Mouse (Mus musculus) embryonic fibroblast, embryonic 13.5 days (primary cell): Measurements from ENCODE around the gene Npepps. TPM values are rescaled to one million over a fixed set of nuclear protein-coding genes. Genes with fewer than 3 reads are reported as not detected.

ENCODE experiments used
- H3K27ac ChIP-seq: 2 replicates; pipeline ENCODE4 v1.5.1; 2012; ENCODE audit warnings: low read length, control low read depth, inconsistent platforms; ENCODE audit not compliant: insufficient read depth
- H3K4me1 ChIP-seq: 2 replicates; pipeline ENCODE4 v1.6.1; 2011; ENCODE audit warnings: low read length; ENCODE audit not compliant: control insufficient read depth, insufficient read depth
- H3K4me3 ChIP-seq: 2 replicates; pipeline ENCODE4 v1.5.1; 2011; ENCODE audit warnings: mild to moderate bottlenecking, control low read depth, low read length; ENCODE audit not compliant: insufficient read depth
- CTCF ChIP-seq: IDR thresholded peaks from 2 replicates; pipeline ENCODE4 v1.5.1; 2011; ENCODE audit warnings: mild to moderate bottlenecking, control low read depth, low read length, moderate library complexity, borderline replicate concordance; ENCODE audit not compliant: insufficient read depth
- POLR2A ChIP-seq: IDR thresholded peaks from 2 replicates; pipeline ENCODE4 v1.6.1; 2011; ENCODE audit warnings: low read depth, mild to moderate bottlenecking, control low read depth, low read length, moderate library complexity
- polyA plus RNA-seq: library from polyadenylated mRNA; stranded (reverse); fragments of >200 nt; gene quantifications from 2 replicates; pipeline ENCODE4 v1.2.4, GENCODE M21; 2011; ENCODE audit warnings: low read depth; ENCODE audit not compliant: missing spikeins, insufficient read length

Npepps gene
- polyA plus RNA-seq, 1 experiment, result 137 TPM

DNA sequence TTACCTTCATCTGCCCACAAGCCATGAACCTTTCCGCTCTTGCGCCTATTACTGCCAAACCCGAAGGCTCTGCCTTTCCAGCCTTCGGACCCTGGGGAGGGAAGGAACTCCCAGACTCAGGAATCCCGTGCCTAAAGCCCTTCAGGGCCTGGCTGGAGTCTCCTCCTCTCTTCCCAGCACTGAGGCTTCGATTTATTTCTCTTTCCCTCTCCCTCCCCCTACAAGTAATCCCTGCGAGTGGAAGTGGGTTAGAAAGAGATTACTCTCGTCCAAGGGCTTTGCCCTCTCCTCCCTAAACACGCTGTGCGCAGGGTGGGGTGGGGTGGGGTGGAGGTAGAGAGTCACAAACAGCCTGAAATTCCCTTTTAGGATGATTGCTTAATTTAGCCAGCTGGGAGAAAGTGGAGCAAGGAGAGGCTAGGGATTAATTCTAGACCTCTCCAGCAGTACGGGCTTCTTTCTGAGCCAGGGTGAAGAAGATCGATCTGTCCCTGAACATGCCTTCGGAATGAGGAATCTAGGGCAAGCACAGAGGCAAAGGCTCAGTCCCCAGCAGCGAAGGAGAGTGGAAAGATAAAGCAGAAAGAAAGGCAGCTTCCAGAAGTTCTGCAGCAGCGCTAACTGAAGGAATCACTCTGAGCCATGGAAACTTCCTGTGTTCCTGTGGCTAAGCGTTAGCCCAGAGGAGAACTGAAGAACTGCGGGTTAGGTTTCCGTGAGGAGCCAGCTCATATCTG, 30.6 kb upstream of the Npepps start:
- no peaks in the 10 kb centered on the region for H3K4me1 ChIP-seq
- no peak for TF ChIP-seq CTCF
- TF ChIP-seq POLR2A, result peak; percentile 80
- H3K27ac ChIP-seq, result peak overlapping the region; percentile 100
- H3K4me3 ChIP-seq, result peak overlapping the region; percentile 9; the same call in 1 of the 2 replicates

DNA sequence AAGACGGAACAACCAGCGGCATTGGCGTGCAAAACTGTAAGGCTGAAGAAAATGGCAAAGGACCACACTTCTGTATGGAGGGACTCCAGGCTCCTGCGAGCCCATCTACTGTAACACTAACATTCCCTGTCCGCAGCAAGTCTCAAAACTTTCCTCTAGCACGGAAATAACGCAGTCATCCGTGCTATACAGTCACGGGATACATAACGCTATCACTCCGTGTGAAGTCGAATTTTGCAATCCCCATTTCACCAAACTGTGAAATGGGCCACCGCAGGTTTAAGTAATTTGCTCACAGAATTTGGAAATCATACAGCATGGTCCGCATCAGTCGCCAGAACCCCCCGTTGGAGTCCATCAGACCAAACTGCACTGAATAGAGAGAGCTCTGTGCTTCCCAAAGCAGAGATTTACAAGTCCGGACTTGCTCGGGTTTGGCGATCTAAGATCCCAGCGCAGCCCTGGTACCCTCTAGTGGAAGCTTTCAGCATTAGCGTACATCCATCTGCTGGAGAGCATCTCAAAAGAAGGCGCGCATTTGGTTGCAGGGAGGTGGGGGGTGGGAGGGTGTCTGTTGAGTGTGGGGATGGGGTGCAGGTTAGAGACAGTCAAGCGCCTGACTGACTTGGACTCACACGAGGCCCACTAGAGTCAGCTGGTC, 29.6 kb upstream of the Npepps start:
- peak overlapping the region; percentile 100 for H3K27ac ChIP-seq
- no peaks in the 10 kb centered on the region for H3K4me1 ChIP-seq
- TF ChIP-seq POLR2A (peak; percentile 75), CTCF (peak; percentile 50; the same call in 1 of the 2 replicates)
- peak overlapping the region; percentile 52 for H3K4me3 ChIP-seq

DNA sequence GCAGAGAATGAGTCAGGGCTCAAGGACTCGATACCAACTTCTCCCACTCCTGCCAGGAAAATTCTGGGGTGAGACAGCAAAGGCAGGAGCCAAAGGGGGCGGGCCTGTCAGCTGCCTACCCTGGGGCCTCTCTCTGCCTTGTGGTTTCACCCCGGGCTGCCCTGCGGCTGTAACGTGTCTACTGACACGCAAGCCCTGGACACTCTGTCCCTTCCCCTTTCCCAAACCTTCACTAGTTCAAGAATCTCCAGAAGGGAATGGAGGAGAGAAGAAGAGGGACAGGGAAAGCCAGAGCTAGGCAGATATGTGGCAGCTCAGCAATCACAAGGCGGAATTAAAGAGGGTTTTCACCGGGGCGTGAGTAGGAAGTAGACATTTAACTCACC, 29.0 kb upstream of the Npepps start:
- peak overlapping the region; percentile 100 for H3K27ac ChIP-seq

DNA sequence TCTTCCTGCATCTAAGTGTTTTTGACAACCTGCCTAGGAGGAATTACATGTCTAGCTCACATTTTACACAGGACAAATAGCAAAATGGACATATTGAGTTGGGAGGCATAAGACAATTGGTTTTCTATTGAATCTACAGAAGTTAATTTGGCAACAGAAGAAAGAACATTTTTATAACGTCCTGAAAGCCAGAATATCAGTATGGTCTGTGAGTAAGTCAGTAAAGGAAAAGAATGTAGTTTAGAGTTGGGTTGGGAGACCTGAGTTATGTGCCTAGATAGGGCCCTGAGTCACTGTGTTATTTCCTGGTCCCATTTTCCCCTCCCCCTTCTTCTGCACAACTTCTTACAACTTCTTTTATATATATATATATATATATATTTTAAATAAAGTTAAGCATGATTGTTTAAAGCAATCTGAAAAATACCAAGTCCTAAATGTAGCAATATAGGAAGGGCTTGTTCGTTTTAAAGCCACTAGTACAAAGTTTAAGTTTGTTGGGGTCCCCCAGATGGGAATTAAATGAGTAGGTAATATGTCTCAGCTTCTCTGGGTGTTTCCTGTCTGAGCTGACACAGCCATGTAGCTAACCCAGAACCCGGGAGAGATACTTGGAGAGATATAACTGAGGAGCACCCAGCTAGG, 28.5 kb upstream of the Npepps start:
- peak overlapping the region; percentile 100 for H3K27ac ChIP-seq
- H3K4me3 ChIP-seq, result peak overlapping the region; percentile 52
- no peaks in the 10 kb centered on the region for H3K4me1 ChIP-seq
- TF ChIP-seq CTCF (no peak), POLR2A (no peak)

More for the DNA sequence above, 29.0 kb upstream of the Npepps start:
- Histone ChIP-seq H3K4me1 (no peaks in the 10 kb centered on the region), H3K4me3 (peak overlapping the region; percentile 52)
- TF ChIP-seq POLR2A, result peak; percentile 80
- no peak for TF ChIP-seq CTCF

DNA sequence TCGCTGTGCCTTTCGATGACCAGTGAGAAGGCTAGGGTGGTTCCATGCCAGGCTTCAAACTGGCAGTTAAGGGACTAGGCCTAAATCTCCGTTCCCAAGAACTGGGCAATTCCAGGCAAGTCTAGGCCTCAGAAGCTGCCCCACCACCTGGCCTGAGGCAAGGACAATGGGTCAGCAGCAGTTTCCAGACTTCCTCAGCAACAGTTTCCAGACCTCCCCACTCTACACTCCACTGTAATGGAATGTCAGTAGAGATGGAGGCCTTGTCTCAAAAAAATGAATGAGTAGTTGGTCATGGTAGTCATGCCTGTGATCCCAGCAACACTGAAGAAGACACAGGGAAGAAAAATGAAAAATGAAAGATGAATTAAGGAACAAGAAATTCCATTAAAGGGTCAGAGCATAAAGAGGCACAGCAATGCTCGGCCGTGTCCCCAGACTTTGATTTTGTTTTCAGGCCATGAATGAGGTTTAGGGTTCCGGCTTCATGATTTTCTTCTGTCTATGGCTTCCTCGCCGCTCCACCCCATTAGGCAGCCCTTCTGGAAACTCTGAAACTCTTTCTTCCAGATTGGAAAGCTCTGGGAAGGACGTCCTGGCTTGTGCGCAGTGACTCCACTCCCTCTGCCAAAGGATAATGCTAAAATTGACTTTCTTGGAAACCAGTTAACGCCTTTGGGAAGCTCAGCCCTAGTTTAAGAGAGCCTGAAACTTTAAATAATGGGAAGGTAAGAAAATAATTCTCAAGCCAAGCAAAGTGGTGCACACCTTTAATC, 27.0 kb upstream of the Npepps start:
- peak overlapping the region; percentile 27; the same call in 1 of the 2 replicates for H3K27ac ChIP-seq
- TF ChIP-seq POLR2A (no peak), CTCF (no peak)
- H3K4me3 ChIP-seq, result no peak overlapping the region
- 0 out of 2 replicates have a peak, but pooled peaks cover 2% of the 10 kb centered on the region for H3K4me1 ChIP-seq

DNA sequence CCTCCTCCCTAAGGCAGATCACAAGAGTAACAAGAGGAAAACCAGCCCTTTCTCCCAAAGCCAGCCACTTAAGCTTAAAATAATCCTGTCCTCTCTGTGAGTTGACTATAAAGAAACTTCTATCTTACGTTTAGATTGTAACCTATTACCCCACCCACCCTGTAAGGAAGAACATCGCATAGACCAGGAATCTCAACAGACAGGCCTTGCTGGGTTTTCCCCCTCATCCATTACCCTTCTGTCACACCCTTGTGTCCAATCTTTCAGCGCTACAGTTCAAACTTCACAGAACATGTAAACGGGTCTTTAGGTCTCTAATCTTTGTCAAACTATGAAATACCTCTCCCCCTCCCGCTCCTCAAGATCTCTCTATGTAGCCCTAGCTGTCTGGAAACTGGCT, 24.2 kb upstream of the Npepps start:
- TF ChIP-seq CTCF, result no peak
- TF ChIP-seq POLR2A, result no peak
- Histone ChIP-seq H3K27ac (no peak overlapping the region), H3K4me3 (no peak overlapping the region), H3K4me1 (peaks cover 7% of the 10 kb centered on the region; the same call in 1 of the 2 replicates)

DNA sequence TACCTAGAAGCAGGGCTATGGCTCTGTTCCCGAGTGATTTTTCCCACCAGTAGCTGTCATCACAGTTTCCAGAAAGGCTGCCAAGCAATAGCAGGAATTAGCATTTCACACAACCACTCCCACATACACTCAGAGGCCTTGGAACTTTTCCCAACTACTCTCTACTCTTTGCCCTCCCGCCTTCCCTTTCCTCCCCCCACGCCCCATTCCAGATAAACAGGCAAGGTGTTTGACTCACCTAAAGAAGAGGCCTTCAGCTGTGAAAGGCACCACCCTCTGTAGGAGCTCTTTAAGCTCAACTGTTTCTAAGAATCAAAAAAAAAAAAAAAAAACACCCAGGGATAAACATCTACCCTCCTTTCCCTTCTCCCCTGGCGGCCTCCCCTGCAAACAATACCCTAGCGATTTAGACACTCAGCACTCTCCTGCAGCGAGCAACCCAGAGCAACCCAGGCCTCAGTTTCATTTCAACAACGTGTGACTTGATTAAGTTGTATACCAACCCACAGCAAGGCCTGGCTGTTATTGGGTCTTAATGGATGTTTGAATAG, 21.9 kb upstream of the Npepps start:
- H3K27ac ChIP-seq, result peak overlapping the region; percentile 44
- H3K4me1 ChIP-seq, result peaks cover 9% of the 10 kb centered on the region; the same call in 1 of the 2 replicates
- no peak overlapping the region for H3K4me3 ChIP-seq
- TF ChIP-seq CTCF (no peak), POLR2A (no peak)

DNA sequence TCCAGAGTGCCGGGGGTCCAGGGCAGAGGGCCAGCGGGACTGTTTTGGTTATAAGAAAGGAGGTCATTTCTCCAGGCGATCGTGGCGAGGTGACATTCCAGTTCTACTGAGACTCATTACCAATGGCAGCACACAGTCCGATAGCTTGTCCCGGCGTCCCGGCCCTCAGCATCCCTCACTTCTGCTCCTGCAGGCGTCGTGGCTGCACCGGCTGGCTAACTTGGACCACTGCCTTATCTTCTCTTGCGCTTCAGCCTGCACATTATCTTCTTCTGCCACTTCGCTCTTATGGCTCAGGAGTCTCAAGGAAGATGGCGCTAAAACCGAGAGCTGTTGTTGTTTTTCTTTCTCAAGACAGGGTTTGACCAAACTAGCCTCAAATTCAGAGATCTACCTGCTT, 21.0 kb upstream of the Npepps start:
- no peak overlapping the region for H3K4me3 ChIP-seq
- TF ChIP-seq POLR2A (no peak), CTCF (no peak)
- H3K4me1 ChIP-seq, result peaks cover 9% of the 10 kb centered on the region; the same call in 1 of the 2 replicates
- H3K27ac ChIP-seq, result peak overlapping the region; percentile 44; the same call in 1 of the 2 replicates

DNA sequence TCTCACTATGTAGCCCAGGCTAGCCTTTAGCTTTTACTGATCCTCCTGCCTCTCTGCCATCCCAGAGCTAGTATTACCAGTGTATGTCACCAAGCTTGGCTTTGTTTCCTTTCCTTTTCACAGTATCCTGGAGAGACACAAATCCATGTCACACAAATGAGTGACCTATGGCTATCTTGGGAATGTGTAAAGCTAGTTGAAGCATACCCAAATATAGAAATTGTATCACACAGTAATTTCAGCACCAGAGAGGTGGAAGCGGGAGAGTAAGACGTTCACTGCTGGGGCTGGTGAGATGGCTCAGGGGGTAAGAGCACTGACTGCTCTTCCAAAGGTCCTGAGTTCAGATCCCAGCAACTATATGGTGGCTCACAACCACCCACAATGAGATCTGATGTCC, 19.5 kb upstream of the Npepps start:
- Histone ChIP-seq H3K4me3 (no peak overlapping the region), H3K4me1 (peaks cover 9% of the 10 kb centered on the region; the same call in 1 of the 2 replicates), H3K27ac (no peak overlapping the region)
- TF ChIP-seq POLR2A (no peak), CTCF (no peak)
